Mouse (Mus musculus): ENCODE results near the gene Olfr45.

- TF ChIP-seq CTCF (IDR thresholded peaks at IDR 0.05; ENCODE audit: borderline replicate concordance, insufficient read depth, low read length) (no peak), POLR2A (IDR thresholded peaks at IDR 0.05; ENCODE audit: low read depth, low read length) (no peak)
These were observed 35.6 kb upstream of the Olfr45 start, which contains the start of gene Olfr53 for GRCm38 (mm10) chr7:140646152-140646551.

Measured in embryonic fibroblast, embryonic 13.5 days (primary cell).